Mouse (Mus musculus) lung, adult 2 months (tissue): Measurements from ENCODE around the gene Pgpep1l.

ENCODE experiments used
- CTCF ChIP-seq: fragments of 200-500 bp; IDR thresholded peaks from 2 replicates; pipeline ENCODE4 v1.5.1; 2011; ENCODE audit warnings: mild to moderate bottlenecking, low read length, control low read depth; ENCODE audit not compliant: insufficient read depth
- POLR2A ChIP-seq: fragments of 200-500 bp; IDR thresholded peaks from 2 replicates; pipeline ENCODE4 v1.6.1; 2011; ENCODE audit warnings: low read depth, mild to moderate bottlenecking, control low read depth, low read length, borderline replicate concordance; ENCODE audit errors: extremely low read depth

DNA sequence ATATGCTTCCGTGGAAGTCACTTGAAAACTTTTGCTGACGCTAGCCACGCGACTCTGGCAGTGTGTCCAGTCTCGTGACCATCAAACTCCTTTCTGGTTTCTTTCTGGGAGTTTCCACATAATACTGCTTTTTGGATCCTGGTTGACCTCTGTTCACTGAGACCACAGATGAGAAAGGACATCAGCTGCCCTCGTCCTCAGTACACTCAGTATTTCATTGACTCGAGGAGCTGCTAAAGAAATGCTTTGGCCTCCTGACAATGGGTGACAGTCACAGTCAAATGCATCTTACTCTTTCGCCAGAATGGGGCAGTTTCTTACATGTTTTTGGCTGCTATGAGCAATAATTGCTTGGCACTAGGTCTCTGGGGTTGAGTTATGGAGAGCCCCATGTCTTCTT is 17.8 kb downstream of the Pgpep1l start:
- no peak for TF ChIP-seq CTCF
- TF ChIP-seq POLR2A: no peak
